Mouse (Mus musculus): Measurements from ENCODE around the gene Slc25a34.

Gene Slc25a34

GRCm38 (mm10) chr4:141618565-141619243 lies 4.9 kb downstream of the Slc25a34 start, which contains the start of gene Tmem82:
TSS of gene Tmem82 (minus strand) at chr4:141618633.
- no peak for DNase-seq (ENCODE audit: low spot score in 2 of 2)

- DNase-seq (ENCODE audit: low spot score in 2 of 2) = no peak
These were observed 5.6 kb downstream of the Slc25a34 start for GRCm38 (mm10) chr4:141617863-141618564.

GRCm38 (mm10) chr4:141617299-141617698 lies 6.3 kb downstream of the Slc25a34 start:
- DNase-seq (ENCODE audit: low spot score in 2 of 2) = peak in 1 of 2 experiments; percentile 33

GRCm38 (mm10) chr4:141616811-141617210 lies 6.8 kb downstream of the Slc25a34 start:
- no peak for DNase-seq (ENCODE audit: low spot score in 2 of 2)

GRCm38 (mm10) chr4:141614946-141615345 lies 8.7 kb downstream of the Slc25a34 start:
- DNase-seq (ENCODE audit: low spot score in 2 of 2) = no peak

GRCm38 (mm10) chr4:141609538-141609937 lies 14.1 kb downstream of the Slc25a34 start:
- DNase-seq (ENCODE audit: low spot score in 2 of 2) = no peak

GRCm38 (mm10) chr4:141605861-141606260 lies 17.8 kb downstream of the Slc25a34 start, which contains the start of gene Fblim1:
TSS of gene Fblim1 (minus strand) at chr4:141606096.
- DNase-seq (ENCODE audit: low spot score in 2 of 2) = no peak

- DNase-seq (ENCODE audit: low spot score in 2 of 2) = no peak
These were observed 18.2 kb downstream of the Slc25a34 start for GRCm38 (mm10) chr4:141605421-141605820.

GRCm38 (mm10) chr4:141604493-141604892 lies 19.1 kb downstream of the Slc25a34 start:
- DNase-seq (ENCODE audit: low spot score in 2 of 2) = no peak

- DNase-seq (ENCODE audit: low spot score in 2 of 2) = no peak
These were observed 19.7 kb downstream of the Slc25a34 start for GRCm38 (mm10) chr4:141603921-141604320.

- no peak for DNase-seq (ENCODE audit: low spot score in 2 of 2)
These were observed 20.9 kb downstream of the Slc25a34 start for GRCm38 (mm10) chr4:141602523-141603223.

GRCm38 (mm10) chr4:141601148-141601862 lies 22.3 kb downstream of the Slc25a34 start:
- DNase-seq (ENCODE audit: low spot score in 2 of 2) = no peak

- DNase-seq (ENCODE audit: low spot score in 2 of 2) = no peak
These were observed 23.3 kb downstream of the Slc25a34 start for GRCm38 (mm10) chr4:141600364-141600763.

- no peak for DNase-seq (ENCODE audit: low spot score in 2 of 2)
These were observed 24.1 kb downstream of the Slc25a34 start for GRCm38 (mm10) chr4:141599251-141600141.

- no peak for DNase-seq (ENCODE audit: low spot score in 2 of 2)
These were observed 24.7 kb downstream of the Slc25a34 start for GRCm38 (mm10) chr4:141598894-141599250.

GRCm38 (mm10) chr4:141598199-141598893 lies 25.3 kb downstream of the Slc25a34 start:
- DNase-seq (ENCODE audit: low spot score in 2 of 2) = no peak

- no peak for DNase-seq (ENCODE audit: low spot score in 2 of 2)
These were observed 26.8 kb downstream of the Slc25a34 start for GRCm38 (mm10) chr4:141596700-141597328.

GRCm38 (mm10) chr4:141595605-141596268 lies 27.9 kb downstream of the Slc25a34 start:
- DNase-seq (ENCODE audit: low spot score in 2 of 2) = no peak

- no peak for DNase-seq (ENCODE audit: low spot score in 2 of 2)
These were observed 28.5 kb downstream of the Slc25a34 start for GRCm38 (mm10) chr4:141595138-141595537.

Data from right cerebral cortex, postnatal 36 days (tissue).